Mouse (Mus musculus) cerebellum, adult 2 months (tissue): ENCODE data around the gene Ccdc62.

ENCODE experiments used
- CTCF ChIP-seq: fragments of 200-500 bp; IDR thresholded peaks from 2 replicates; pipeline ENCODE4 v1.5.1; 2011; ENCODE audit warnings: low read depth, mild to moderate bottlenecking, control low read depth, low read length, moderate library complexity, borderline replicate concordance; ENCODE audit not compliant: insufficient read depth
- POLR2A ChIP-seq: fragments of 200-500 bp; IDR thresholded peaks from 2 replicates; pipeline ENCODE4 v1.6.1; 2011; ENCODE audit warnings: low read length, control low read depth, borderline replicate concordance; ENCODE audit not compliant: insufficient read depth

- TF ChIP-seq CTCF (no peak), POLR2A (no peak)
These were observed 16.1 kb downstream of the Ccdc62 start for GRCm38 (mm10) chr5:123946546-123946945.
